Mouse (Mus musculus) MEL (cell line): ENCODE data around the gene 3110082I17Rik.

Experiments
- CTCF ChIP-seq, 3 experiments: IDR thresholded peaks in 2 of 3; conservative IDR thresholded peaks in 1 of 3; 2 replicates each; pipeline ENCODE4 v1.5.1; 2011 to 2012; ENCODE audit warnings: low read length in 3 of 3, low read depth in 2 of 3, mild to moderate bottlenecking in 2 of 3, improper control_type of control experiment in 1 of 3, inconsistent platforms in 1 of 3, mixed read lengths in 1 of 3, moderate library complexity in 1 of 3; ENCODE audit not compliant: control insufficient read depth in 1 of 3, insufficient read depth in 1 of 3, poor library complexity in 1 of 3, severe bottlenecking in 1 of 3
- E2F4 ChIP-seq: IDR thresholded peaks from 2 replicates; pipeline ENCODE4 v1.6.1; 2011; ENCODE audit warnings: low read depth, low read length, improper control_type of control experiment, borderline replicate concordance
- ELF1 ChIP-seq: IDR thresholded peaks from 2 replicates; pipeline ENCODE4 v1.6.1; 2014; ENCODE audit warnings: low read depth, mild to moderate bottlenecking, inconsistent platforms, low read length, improper control_type of control experiment, moderate library complexity
- GATA1 ChIP-seq: IDR thresholded peaks from 2 replicates; pipeline ENCODE4 v1.6.1; 2011; ENCODE audit warnings: low read depth, low read length, improper control_type of control experiment
- POLR2A ChIP-seq, 2 experiments: IDR thresholded peaks; 2 replicates each; pipeline ENCODE4 v1.6.1; 2011 to 2012; ENCODE audit warnings: low read length in 2 of 2, mild to moderate bottlenecking in 2 of 2, control low read depth in 1 of 2, improper control_type of control experiment in 1 of 2, low read depth in 1 of 2, moderate library complexity in 1 of 2; ENCODE audit not compliant: control insufficient read depth in 1 of 2, insufficient read depth in 1 of 2, poor library complexity in 1 of 2
- POLR2AphosphoS2 ChIP-seq: IDR thresholded peaks from 2 replicates; pipeline ENCODE4 v1.6.1; 2011; ENCODE audit warnings: low read length, improper control_type of control experiment
- TCF12 ChIP-seq: IDR thresholded peaks from 2 replicates; pipeline ENCODE4 v1.6.1; 2014; ENCODE audit warnings: low read depth, mild to moderate bottlenecking, inconsistent platforms, low read length, improper control_type of control experiment, moderate library complexity
- USF2 ChIP-seq, 2 experiments: IDR thresholded peaks; 2 replicates each; pipeline ENCODE4 v1.6.1; 2011 to 2012; ENCODE audit warnings: improper control_type of control experiment in 2 of 2, low read length in 2 of 2, borderline replicate concordance in 1 of 2, inconsistent platforms in 1 of 2, low read depth in 1 of 2, mild to moderate bottlenecking in 1 of 2; ENCODE audit not compliant: insufficient read depth in 1 of 2

GRCm38 (mm10) chr5:139320424-139320823 is 139.9 kb downstream of the 3110082I17Rik start:
- no peak for TF ChIP-seq POLR2A (IDR thresholded peaks at IDR 0.05; ENCODE audit: control insufficient read depth in 1 of 2, insufficient read depth in 1 of 2, low read depth in 1 of 2, low read length in 2 of 2, poor library complexity in 1 of 2)
- no peak for TF ChIP-seq CTCF (IDR thresholded peaks at IDR 0.05 in 2 of 3, conservative IDR thresholded peaks at IDR 0.05 in 1 of 3; ENCODE audit: control insufficient read depth in 1 of 3, insufficient read depth in 1 of 3, low read depth in 2 of 3, low read length in 3 of 3, poor library complexity in 1 of 3, severe bottlenecking in 1 of 3)
- TF ChIP-seq POLR2AphosphoS2 = no peak
- TF ChIP-seq TCF12 = no peak
- no peak for TF ChIP-seq GATA1
- TF ChIP-seq E2F4 = no peak
- no peak for TF ChIP-seq USF2 (IDR thresholded peaks at IDR 0.05; ENCODE audit: borderline replicate concordance in 1 of 2, insufficient read depth in 1 of 2, low read depth in 1 of 2, low read length in 2 of 2)
- TF ChIP-seq ELF1 = no peak
